Mouse (Mus musculus) lung, postnatal 14 days (tissue): Measurements from ENCODE around the gene Sik3.
"Not testable (repeated sequence)": the region's sequence is repeated elsewhere in the genome, so short reads cannot be mapped to it uniquely, and the experiment has no call there.

ENCODE experiments used
- DNase-seq: peaks from one replicate; pipeline ENCODE4 v3.0.0; 2021

Gene Sik3

GRCm38 (mm10) chr9:46118844-46119385 is 106.3 kb downstream of the Sik3 start:
- no peak for DNase-seq

- peak; percentile 84 for DNase-seq
Measured at GRCm38 (mm10) chr9:46119943-46120441, 107.4 kb downstream of the Sik3 start.

GRCm38 (mm10) chr9:46120468-46121253 is 108.0 kb downstream of the Sik3 start:
- no peak for DNase-seq

- no peak for DNase-seq
Measured at GRCm38 (mm10) chr9:46121486-46121885, 108.9 kb downstream of the Sik3 start.

DNA sequence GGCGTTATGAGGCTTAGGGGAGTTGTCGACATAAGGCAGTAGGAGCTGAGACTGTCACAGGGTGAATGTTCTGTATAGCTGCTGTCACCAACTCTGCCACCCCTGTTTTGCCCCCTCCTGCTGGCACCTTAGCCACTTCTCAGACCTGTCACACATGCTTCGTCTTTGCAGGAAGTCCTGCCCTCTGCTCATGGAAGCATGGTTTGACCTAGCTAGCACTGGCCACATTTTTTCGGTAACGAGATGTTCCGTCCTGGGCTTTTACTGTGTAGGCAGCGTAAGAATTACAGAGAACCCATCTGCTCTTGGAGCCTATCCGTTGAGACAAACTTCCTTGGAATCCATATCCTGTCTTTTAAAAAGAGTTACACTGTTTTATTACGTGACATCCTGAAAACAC is 110.1 kb downstream of the Sik3 start:
- DNase-seq, result no peak

- DNase-seq, result no peak
Measured at GRCm38 (mm10) chr9:46126295-46126694, 113.7 kb downstream of the Sik3 start.

DNA sequence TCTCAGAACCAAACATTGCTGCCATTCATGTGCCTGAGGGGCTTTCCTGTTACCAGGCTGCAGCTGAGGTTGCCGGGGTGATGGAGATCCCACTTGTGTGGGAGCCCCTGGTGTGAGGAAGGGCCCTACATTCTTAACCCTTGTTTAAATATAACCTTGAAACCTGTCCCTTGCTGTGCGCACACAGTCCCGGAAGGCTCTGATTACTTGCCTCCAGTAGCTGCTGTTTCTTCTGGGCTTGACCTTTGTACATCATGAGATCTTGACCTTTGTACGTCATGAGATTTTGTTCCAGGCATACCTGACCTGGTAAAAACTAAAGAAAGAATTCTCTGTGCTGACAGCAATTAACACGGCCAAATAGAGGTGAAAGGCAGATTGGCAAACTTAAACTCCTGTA is 114.7 kb downstream of the Sik3 start:
- no peak for DNase-seq

DNA sequence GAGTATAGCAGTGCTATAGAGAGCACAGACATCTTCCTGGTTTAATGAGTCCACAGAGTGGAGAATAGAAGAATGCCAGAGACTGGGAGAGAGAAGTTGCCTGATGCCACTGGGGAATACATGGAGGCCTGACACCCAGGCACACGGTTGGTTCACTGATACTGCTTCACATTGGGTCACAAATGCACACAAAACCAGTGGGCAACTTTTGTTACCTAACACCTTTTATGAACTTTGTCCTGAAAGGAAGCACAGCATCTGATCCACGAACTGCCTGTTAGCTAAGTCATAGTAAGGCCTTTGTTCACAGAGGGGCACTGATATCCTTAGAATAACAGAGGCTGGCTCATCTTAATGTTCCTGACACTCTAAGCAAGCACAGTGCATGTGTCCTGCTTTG is 116.6 kb downstream of the Sik3 start:
- no peak for DNase-seq

DNA sequence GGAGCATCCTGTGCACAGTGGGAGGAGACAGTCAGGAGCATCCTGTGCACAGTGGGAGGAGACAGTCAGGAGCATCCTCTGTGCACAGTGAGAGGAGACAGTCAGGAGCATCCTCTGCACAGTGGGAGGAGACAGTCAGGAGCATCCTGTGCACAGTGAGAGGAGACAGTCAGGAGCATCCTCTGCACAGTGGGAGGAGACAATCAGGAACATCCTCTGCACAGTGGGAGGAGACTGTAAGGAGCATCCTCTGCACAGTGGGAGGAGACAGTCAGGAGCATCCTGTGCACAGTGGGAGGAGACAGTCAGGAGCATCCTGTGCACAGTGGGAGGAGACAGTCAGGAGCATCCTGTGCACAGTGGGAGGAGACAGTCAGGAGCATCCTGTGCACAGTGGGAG is 120.2 kb downstream of the Sik3 start:
- not testable (repeated sequence) for DNase-seq

DNA sequence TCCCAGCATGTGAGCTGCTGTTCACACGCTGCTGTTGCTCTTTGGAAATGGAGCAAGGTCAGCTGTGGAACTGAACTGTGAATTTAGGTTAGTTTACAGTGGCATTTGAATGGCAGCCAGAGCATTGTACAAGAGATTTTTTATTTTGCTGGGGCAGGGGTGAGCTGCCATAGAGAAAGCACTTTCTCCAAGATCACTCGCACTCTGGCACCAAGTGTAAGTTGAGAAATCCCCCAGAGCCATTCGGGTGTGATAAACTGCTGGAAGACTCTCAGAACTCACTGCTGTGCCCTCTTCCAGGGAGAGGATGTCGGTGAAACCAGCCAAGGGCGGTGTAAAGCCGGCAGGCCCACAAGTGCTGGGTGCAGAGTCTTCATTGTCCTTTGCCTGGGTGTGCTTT is 126.2 kb downstream of the Sik3 start:
- DNase-seq, result no peak

- DNase-seq, result no peak
Measured at GRCm38 (mm10) chr9:46140811-46141210, 128.2 kb downstream of the Sik3 start.

GRCm38 (mm10) chr9:46142031-46142430 is 129.4 kb downstream of the Sik3 start:
- no peak for DNase-seq

GRCm38 (mm10) chr9:46142492-46142891 is 129.9 kb downstream of the Sik3 start:
- no peak for DNase-seq

DNA sequence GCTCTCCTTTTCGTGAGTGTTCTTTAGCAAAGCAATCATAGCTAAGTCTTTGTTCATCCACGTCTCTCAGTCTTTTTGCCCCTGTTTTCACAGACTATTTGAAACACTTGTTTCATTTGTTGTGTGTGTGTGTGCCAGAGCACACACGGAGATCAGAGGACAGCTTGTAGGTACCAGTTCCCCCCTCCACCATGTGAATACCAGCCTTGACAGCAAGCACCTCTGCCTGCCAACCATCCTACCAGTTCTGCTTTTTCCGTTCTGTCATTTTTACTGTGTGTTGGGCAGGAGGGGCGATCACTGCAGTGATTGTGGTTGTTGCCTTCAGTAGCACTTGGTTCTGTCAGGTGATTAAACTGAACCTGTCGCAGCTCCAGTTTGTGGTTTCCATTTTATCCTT is 132.4 kb downstream of the Sik3 start:
- no peak for DNase-seq

DNA sequence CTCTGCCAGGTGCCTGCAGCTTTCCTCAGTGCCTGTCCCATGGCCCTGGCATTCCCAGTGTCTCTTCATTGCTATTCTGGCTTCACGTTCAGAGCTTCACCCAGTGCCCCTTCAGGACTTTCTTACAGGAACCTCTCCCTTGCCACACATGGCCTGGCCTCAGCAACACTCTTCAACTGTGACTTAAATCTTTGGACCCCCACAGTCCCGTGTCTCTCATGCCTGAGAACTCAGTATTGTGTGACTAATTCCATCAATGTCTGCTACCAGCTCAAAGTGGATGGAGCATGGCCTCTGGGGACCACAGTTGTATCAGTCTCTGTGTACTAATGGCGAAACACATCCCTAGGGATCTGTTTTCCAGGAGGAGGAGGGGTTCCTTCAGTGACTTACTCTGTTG is 133.8 kb downstream of the Sik3 start:
- no peak for DNase-seq

GRCm38 (mm10) chr9:46148723-46149122 is 136.1 kb downstream of the Sik3 start:
- no peak for DNase-seq

DNA sequence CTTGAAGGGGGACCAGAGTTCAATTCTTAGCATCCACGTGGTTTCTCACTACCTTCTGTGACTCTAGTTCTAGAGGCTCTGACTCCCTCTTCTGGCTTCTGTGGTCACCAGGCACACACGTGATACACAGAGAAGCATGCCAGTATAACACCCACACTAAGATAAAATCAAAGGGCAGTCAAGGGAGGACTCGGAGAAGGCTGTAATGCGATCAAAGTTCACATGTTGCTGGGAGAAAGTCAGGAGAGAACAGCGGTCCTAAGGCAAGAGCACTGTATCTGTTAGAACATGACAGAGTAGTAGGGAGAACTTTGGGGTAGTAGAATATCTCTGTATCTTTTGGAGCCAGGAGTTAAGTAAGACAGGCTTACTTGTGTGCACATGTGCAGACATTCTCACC is 136.8 kb downstream of the Sik3 start:
- no peak for DNase-seq

- DNase-seq, result no peak
Measured at GRCm38 (mm10) chr9:46150116-46150515, 137.5 kb downstream of the Sik3 start.

DNA sequence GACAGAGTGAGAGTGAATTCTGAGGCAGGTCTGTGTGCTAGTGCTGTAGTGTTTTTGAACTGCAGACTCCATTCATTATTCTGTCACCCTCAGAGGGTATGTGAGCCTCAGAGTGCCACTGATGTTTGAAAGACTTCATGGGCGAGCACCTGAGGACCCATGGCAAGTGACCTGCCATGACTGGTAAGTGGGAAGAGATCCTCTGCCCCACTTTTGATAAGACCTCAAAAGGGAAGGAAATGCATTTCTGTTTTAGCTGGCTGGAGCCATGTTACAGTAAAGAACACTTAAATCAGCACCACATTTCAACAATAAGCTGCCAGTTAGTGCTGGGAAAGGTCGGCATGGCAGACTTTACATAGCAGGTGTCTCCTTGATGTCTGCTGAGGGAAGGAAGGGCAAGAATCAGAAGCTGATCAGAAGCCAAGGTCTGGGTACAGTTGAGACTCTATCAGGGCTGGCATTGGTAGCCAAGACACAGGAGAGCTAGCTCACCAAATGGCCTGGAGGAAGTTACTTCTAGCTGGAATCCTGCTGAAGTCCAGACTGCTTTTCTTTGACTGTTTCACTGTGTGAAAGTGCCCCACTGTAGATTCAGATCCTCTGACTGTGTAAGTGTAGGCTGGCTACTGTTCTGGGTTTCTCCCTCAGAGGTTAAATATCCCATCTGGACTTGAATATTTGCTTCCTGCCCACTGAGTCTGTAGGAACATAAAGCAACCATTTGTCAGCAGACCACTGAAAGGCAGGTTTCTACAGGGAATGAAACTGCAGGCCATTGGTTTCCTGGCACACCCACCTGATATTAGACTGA is 138.5 kb downstream of the Sik3 start:
- DNase-seq, result no peak

DNA sequence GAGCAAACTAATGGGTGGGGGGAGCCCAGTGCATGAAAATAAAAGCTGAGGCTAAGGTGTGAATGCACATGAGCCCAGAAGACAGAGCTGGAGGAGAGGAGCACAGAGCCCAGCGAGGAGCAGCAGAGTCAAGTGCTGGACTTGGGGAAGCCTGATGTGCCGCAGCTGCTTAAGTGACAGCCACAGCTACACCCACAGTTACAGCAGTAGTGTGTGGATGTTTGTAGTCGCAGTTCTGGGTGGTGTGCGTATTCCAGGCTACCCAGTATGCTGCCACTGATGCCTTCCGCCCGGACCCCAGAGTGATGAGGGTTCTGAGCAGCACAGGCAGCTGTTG is 139.1 kb downstream of the Sik3 start:
- DNase-seq, result peak; percentile 31

- no peak for DNase-seq
Measured at GRCm38 (mm10) chr9:46152067-46153015, 139.7 kb downstream of the Sik3 start.

DNA sequence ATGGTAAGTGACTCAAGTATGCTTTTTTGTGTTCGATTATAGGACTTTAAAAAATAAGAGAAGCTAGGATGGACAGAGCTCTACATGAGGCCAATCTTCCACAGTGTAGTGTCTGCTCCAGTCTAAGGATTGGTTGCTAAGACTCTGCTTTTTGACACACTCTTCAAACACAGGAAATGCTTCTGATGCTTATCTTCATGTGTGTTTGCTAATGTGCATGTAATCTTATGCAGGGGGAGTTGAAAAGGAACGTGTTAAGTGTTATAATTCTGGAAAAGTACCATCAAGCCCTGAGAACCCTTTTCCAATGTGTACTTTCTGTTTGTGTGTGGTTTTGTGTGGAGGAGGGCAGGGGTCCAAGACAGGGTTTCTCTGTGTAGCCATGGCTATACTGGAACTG is 141.8 kb downstream of the Sik3 start:
- no peak for DNase-seq

DNA sequence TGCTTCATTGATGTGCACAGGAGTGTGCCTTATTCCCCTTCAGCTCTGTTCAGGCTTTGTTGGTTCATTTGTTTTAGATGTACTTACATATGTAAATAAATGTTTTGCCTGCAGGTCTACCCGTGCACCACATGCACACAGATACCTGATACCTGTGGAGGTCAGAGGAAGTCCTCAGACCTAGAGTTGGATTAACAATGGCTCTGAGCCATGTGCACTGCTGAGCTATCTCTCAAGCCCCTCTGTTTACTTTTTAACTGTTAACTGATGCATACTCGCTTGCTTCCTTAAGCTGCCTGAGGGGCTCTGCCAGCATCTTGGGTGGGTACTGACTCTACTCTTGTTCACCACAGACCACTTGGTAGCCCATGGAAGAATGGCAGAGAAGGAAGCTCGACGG is 142.4 kb downstream of the Sik3 start:
- no peak for DNase-seq
